Mouse (Mus musculus): ENCODE data around the gene Oip5.
A peak's percentile ranks its signal among the peaks of the same experiment; 100 is the strongest.
"Not testable (repeated sequence)": the region's sequence is repeated elsewhere in the genome, so short reads cannot be mapped to it uniquely, and the experiment has no call there.

Oip5 gene

DNA sequence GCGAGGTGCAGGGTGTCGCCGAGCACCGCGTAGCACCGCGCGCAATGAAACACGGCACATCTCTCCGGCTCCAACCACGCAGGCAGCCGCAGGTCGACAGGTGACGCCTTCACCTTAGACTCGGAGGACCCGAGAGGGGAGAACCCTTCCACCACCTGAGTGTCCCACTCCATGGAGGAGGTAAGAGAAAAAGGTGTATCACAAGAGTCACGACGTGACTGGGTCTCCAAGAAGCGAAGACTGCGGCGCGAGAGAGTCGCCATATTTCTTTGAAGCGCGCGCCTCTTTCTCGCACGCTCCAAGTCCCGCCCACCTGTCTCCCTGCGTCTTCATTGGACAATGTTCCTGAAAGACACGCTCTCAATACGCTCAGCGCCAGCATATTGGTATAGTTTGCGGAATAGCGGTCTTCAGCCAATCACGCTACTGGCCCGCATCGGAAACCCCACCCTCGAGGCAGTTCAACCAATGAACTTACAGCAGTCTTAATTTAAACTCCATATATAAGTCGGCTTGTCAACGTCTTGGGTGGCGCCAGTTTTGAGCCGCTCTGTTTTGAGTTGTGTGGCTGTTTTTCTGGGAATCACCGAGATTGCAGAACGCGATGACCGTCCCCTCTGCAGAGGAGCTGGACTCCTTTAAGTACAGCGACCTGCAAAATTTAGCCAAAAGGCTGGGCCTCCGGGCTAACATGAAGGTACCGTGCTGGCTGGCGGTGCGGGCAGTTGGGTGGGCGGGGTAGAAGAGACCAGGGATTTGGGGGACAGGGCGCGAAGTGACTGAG is at the start of gene Oip5, which contains the start of gene Nusap1:
Gene Oip5, minus strand, starts transcription at position 271 of the 784 bp plus-strand sequence.
Gene Nusap1, plus strand, starts transcription at position 100 of the 784 bp plus-strand sequence.
- DNase-seq (ENCODE audit: low spot score in 2 of 2) = peak; percentile 91 to 96

DNA sequence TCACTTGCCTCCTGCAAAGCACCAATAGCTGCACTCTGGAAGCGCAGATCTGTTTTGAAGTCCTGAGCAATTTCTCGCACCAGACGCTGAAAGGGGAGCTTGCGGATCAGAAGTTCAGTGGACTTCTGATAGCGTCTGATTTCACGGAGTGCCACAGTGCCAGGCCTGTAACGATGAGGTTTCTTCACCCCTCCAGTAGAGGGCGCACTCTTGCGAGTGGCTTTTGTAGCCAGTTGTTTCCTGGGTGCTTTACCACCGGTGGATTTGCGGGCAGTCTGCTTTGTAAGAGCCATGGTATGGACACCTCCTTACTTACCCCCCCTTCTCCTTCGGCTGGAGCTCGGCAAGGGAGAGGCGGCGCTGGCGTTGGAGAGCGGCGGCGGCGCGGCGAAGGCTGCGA is 47.5 kb upstream of the Oip5 start:
- DNase-seq (ENCODE audit: low spot score in 2 of 2) = not testable (repeated sequence)

GRCm38 (mm10) chr2:119662220-119663182 is 44.2 kb upstream of the Oip5 start, which contains the start of gene Ndufaf1:
Gene Ndufaf1, minus strand, starts transcription at chr2:119662827.
- DNase-seq (ENCODE audit: low spot score in 2 of 2) = peak; percentile 22 to 89

GRCm38 (mm10) chr2:119644254-119644653 is 26.0 kb upstream of the Oip5 start:
- DNase-seq (ENCODE audit: low spot score in 2 of 2) = no peak

DNA sequence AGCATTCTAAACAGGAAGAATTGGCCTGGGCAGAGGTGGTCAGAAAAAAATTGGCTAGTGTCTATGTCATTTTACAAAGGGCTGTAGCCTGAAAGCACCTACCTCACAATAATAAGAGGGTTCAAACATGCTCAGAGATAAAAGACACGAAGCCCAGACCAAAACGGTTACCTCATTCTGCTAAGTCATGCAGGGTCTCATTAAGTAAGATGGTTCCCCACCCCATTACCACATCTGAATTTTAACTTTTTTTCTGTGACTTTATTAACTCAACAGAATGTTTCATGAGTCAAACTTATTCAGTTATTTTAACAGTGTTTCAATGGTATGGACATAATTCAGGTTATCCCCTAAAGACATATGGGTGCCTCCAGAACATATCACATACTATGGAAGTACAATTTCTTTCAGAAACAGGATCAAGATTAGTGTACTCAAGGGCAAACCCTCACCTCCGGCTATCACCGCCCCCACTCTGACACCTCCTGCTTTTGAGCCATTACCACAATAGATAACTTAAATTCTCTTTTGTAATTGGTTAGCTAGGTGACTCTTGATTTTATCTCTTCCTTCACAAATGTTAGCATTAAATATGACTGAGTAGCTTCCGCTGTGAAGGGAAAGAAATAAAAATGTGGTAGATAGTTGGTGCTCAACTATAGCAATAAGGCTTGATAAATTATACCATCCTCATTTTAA is 23.1 kb upstream of the Oip5 start:
- DNase-seq (ENCODE audit: low spot score in 2 of 2) = no peak

- no peak for DNase-seq (ENCODE audit: low spot score in 2 of 2)
These were observed 18.5 kb upstream of the Oip5 start for GRCm38 (mm10) chr2:119636781-119637180.

DNA sequence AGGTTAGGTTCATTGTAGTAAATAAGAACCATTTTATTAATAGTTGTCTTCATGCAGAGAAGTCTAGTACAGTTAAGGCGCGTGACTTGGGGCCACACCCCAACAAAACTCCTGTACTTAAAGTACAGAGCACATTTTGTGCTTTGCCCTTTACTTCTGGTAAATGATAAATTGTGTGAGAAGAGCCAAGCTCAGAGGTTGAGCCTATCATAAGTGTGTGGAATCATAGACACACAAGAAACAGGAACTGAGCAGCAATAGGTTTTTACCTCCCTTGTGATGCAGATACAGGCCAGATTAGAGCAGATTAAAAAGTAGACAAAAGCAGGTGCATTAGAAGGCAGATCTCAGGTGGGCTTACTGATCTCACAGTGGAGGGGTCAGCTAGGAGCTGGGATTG is 3.0 kb upstream of the Oip5 start:
- DNase-seq (ENCODE audit: low spot score in 2 of 2) = no peak

DNA sequence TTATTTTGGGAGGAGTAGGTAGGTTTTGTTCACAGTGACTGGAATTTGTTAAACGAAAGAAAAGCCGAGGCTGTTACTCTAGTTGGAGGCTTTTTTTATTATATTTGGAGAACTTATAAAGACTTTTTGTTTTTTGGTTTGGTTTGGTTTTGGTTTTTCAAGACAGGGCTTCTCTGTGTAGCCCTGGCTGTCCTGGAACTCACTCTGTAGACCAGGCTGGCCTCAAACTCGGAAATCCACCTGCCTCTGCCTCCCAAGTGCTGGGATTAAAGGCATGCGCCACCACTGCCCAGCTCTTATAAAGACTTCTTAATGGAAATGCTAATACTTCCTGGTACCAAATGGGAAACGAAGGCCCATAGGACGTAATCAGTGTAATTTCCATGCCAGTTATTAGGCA is 733 bp upstream of the Oip5 start:
- not testable (repeated sequence) for DNase-seq (ENCODE audit: low spot score in 2 of 2)

DNA sequence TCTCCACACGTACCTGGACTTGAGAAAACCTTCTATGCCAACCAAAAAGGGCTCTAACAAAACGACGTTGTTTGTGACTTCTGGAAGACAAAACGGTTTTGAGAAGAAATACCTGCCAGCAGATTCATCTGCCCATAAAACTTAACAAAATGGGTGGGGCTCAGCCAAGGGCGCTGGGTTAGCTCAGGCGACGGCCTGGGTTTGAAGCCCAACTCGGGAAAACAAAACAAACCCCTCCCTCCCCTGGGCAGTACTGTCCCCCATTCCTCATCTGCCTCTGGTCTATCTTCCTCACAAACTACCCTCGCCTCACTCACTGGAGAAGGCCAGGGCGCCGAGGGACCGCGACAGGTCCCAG is 449 bp downstream of the Oip5 start:
- no peak for DNase-seq (ENCODE audit: low spot score in 2 of 2)

GRCm38 (mm10) chr2:119607023-119607422 is 11.2 kb downstream of the Oip5 start:
- no peak for DNase-seq (ENCODE audit: low spot score in 2 of 2)

- no peak for DNase-seq (ENCODE audit: low spot score in 2 of 2)
These were observed 12.8 kb downstream of the Oip5 start for GRCm38 (mm10) chr2:119605361-119605973.

GRCm38 (mm10) chr2:119603909-119604308 is 14.4 kb downstream of the Oip5 start:
- no peak for DNase-seq (ENCODE audit: low spot score in 2 of 2)

DNA sequence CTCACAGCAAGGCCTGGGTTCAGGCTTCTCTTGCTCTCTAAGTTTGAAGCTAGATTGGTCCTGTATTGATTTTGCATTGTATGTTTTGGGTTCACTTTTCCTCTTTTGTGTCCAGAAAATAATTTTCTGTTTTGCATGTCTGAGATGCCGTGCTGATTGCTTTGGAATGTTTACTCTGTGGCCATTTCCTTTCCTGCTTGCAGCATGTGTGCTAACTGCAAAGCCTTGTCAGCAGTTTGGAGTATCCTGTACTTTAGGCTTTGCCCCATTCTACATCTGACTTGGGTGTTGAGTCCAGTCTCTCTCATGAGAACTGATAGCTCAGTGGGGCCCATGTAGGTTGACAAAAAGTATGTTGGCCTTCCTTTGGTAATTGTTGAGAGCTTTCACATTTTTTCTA is 15.8 kb downstream of the Oip5 start:
- DNase-seq (ENCODE audit: low spot score in 2 of 2) = no peak

- not testable (repeated sequence) for DNase-seq (ENCODE audit: low spot score in 2 of 2)
These were observed 16.7 kb downstream of the Oip5 start for GRCm38 (mm10) chr2:119601575-119601974.

DNA sequence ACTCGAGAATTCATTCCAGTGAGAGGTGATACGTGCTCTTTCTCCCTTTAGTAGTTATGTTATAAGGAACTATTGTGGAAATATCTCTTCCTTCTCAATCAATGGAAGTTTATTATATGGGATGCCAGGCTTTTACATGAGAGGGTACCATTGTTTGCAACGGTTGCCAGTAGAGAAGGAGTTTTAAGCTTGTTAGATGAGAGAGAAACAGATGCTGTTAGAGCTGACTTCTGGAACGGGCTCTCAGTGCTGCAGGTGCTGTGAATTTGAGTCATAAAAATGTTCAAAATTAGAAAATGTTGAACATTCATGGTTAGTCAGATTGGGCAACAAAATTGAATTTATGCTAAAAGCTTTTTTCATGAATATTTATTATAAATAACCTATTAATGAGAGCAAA is 17.2 kb downstream of the Oip5 start:
- peak in 1 of 2 experiments; percentile 31 for DNase-seq (ENCODE audit: low spot score in 2 of 2)

DNA sequence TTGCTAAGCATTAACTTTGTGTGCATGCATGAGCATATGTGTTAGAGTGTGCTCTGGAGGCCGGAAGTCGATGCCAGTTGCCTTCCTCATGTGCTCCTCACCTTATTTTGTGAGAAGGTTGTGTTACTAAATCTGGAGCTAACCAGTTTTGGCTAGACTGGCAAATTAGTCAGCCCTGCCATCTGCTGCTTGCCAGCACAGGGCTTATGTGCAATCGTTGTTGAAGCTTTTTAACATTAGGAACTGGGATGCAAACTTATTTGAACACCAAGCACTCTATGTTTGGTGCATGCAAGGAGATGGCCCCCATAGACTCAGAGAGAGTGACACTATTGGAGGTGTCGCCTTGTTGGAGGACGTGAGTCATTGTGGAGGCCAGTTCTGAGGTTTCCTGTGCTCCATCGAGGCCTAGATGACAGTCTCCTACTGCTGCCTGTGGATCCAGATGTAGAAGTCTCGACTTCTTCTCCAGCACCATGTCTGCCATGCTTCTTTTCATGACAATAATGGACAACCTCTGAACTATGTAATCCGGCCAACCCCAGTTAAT is 21.4 kb downstream of the Oip5 start:
- DNase-seq (ENCODE audit: low spot score in 2 of 2) = peak in 1 of 2 experiments; percentile 65

DNA sequence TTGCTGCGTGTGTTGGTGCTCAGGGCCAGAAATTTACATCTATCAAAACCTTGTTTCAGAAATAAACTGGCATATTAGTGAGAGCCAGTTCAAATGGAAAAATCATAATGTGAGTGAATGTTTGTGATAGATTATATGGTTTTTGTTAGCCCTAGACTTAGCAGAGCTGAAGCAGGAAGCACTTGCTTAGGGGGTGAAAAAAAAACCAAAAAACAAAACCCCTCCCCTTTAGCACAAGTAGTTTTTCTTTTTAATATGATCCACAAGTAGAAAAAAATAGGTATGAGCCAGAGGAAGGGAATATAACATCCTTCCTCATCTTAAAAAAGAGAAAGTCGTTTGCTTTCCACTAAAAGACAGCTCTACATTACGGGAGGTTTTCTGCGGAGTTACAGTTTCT is 23.0 kb downstream of the Oip5 start:
- DNase-seq (ENCODE audit: low spot score in 2 of 2) = no peak

DNA sequence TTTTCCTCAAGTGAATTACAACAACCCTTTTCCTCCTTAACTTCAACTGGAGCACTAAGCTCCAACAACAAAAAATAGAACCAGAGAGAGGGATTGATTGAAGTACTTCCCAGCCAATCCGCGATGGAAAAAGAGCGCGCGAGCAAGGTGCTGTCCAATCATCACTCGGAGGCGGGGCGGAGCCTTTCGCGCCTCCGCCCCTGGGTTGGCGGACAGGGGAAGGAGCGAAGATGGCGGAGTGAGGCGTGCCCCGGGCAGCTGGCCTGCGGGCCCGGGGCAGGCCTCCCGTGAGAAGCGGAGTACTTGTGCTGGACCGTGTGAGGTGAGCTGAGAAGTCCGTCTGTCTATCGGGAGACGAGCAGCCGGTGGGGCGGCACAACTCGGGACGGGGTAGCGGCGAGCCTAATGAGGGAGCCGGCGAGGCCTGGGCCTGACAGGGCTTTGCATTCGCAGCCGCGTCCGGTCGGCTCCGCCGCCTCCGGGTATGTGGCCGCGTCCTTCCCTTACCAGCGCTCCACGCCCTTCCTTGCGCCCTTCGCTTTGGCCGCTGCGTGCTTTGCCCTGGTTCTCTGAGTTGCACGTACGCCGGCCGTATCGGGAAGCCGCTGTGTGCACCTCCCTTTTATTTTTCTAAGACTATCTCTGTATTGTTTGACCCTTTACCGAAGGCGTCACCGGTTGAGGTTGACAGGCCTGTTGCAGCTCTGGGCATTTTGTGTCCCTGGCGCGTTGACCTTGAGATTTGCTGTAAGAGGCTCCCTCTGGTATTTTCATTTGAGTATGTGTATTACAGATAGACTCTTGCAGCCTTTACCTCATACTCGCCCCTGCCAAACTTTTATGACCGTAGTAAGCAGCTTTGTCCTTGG is 23.9 kb downstream of the Oip5 start:
- DNase-seq (ENCODE audit: low spot score in 2 of 2) = peak; percentile 87 to 98

DNA sequence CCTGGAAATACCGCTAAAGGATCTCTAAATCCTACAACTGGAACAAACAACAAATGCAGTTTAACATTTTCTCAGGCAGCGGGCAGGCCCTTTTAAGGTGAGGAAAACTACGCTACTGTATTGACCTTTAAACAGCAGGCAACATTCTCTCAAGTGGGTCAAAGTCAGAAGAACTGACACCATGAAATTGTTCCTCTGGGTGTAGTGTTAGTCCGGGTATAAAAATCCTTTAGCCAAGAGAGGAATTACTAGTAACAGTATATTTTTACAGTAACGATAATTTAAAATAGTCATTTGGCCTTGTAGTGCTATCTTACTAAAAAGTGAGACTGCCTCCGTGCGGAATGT is 24.5 kb downstream of the Oip5 start:
- DNase-seq (ENCODE audit: low spot score in 2 of 2) = no peak

- DNase-seq (ENCODE audit: low spot score in 2 of 2) = no peak
These were observed 27.0 kb downstream of the Oip5 start for GRCm38 (mm10) chr2:119591247-119591646.
